Mouse (Mus musculus) liver, adult (tissue): ENCODE results near the gene Plcb4.

ENCODE experiments used
- GATA4 ChIP-seq: IDR thresholded peaks from 2 replicates; pipeline ENCODE4 v1.6.1; 2014; ENCODE audit warnings: mild to moderate bottlenecking, low read length; ENCODE audit not compliant: insufficient replicate concordance

The Plcb4 gene

GRCm38 (mm10) chr2:136050793-136051615, 392.2 kb downstream of the Plcb4 start:
- no peak for TF ChIP-seq GATA4

DNA sequence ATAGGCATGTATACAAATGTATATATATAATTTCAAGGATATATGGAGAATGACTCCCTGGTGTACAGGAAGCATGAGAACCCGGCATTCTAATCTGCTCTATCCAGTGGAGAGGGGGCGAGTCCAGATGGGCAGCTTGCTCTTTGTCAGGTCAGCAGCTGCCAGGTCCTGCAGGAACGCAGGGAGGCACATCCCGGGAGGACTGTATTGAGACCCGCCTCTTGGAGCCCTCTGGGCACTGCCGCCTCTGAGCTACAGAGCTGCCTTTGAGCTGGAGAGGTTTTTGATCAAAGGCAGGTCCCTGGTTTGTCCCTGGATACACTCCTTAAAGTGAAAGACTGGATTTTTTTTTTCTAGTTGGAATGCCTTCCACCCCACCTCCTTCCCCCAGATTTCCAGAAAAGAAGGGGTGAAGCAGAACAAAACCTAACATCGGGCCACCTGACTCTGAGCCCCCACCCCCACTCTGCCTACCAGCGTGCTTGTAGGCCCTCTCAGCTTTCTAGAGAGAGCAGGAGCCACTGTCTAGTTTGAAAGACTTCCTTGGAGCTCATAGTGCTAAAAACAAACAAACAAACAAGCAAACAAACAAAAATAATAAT, 393.0 kb downstream of the Plcb4 start, which contains the start of gene Lamp5:
Gene Lamp5, plus strand, starts transcription at position 552 of the 602 bp plus-strand sequence.
- no peak for TF ChIP-seq GATA4

DNA sequence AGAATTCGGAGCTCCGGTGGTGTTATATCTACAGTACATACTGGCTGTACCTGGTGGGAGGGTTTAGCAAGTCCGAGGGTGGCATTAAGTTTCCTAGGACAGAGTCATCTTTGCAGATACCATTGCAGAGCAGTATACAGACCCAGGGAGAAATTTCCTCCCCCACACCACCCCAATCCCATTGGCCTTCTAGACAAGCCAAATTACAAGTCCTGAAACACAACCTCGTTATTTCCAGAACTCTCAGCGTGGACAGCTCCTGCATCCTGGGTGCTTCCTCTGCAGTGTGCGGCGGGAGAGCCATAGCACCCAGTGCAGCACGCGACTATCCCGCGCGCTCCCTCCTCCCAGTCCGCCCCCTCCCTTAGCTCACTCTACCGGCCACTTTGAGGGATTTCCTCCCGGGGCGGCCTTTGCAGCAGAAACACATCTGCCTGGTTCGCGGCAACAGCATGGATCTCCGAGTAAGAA, 399.1 kb downstream of the Plcb4 start:
- TF ChIP-seq GATA4 = no peak

DNA sequence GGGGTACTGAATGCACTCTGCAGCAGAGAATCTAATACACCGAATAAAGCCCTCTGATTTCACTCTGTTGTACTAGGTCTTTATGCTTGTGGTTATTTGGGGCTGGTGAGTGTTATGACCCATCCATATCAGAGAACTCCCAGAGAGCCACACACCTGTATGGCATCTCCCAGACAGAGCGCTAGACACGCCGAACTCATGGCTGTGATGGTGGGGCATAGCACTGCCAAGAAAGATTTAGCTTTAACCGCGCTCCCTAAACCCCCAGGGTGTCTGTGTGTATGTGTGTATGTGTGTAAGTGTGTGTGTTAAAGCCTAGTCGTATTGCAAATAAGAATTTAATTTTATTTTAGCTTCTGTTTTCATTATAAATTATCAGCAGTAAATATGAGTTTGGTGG, 399.6 kb downstream of the Plcb4 start:
- TF ChIP-seq GATA4 = no peak

DNA sequence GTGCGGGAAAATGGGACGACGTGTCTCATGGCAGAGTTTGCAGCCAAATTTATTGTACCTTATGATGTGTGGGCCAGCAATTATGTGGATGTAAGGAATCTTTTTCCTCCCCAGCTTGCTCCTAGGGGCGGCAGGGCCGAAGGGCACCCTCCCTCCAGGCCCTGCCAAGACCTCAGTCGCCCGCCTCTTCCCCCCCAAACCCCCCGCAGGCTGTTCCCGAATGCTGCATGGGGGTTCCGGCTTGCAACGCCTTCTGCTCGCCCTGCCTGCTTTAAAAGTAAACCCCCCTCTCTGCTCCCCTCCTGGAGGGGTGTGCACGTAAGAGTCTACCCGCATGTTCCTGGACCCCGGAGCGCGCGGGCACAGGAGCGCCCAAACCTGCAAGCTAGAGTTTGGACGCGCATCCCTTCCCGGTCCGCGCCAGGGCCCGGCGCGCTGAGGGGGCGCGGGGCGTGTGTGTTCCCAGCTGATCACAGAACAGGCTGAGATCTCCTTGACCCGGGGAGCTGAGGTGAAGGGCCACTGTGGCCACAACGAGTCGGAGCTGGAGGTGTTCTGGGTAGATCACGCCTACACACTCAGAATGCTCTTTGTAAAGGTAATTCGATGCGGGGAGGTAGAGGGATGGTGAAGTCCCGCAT, 400.3 kb downstream of the Plcb4 start:
- no peak for TF ChIP-seq GATA4
